ENCODE assay signal across 23 mouse cellular contexts in genomic region chr2:141229820-141230219, GRCm38 (mm10).
DNase-seq lines count a peak whose midpoint lies in the region; ATAC-seq lines count a peak whose summit lies in the region.
"Had no signal": no experiment of that assay in that cellular context is flagged by ENCODE, and none has a peak within 500 bp of the region (broad histone marks: within the 10 kb centered on the region; RNA-seq: fewer than 3 reads in every experiment).

No protein-coding gene starts in this region.

- H3K27ac ChIP-seq in heart, embryonic 13.5 days (replicated peaks) = 0 out of 2 replicates have a peak overlapping the region, but pooled peaks have one; percentile 24
- no peak overlapping the region for H3K27ac ChIP-seq in heart, embryonic 12.5 days (ENCODE audit: poor library complexity, severe bottlenecking)
- peak overlapping the region; percentile 48; the same call in 1 of the 2 replicates for H3K27ac ChIP-seq in embryonic facial prominence, embryonic 13.5 days
- H3K27ac ChIP-seq: hindbrain, embryonic 12.5 days; layer of hippocampus, adult 2 months; limb, embryonic 15.5 days; liver, embryonic 14.5 days; lung, embryonic 15.5 days had no signal

- DNase-seq in ovary, adult 18-20 months (ENCODE audit: low spot score) = peak; percentile 9
- DNase-seq in ovary, postnatal 14 days (ENCODE audit: low spot score) = no peak
- no peak for DNase-seq in frontal cortex, postnatal 14 days (ENCODE audit: low spot score in 2 of 2)
- DNase-seq: adrenal gland, adult 2 months; cerebellum, adult 2 months; forebrain, postnatal 0 days; gastrocnemius, postnatal 25 days; heart, adult 18-20 months; kidney, adult 11 months; kidney, postnatal 14 days; layer of hippocampus, postnatal 36 days; lung, postnatal 36 days; right cerebral cortex, postnatal 14 days had no signal

- no peak for ATAC-seq in heart, embryonic 13.5 days (ENCODE audit: extremely low read depth, insufficient number of reproducible peaks, low FRiP score, low TSS enrichment)
- ATAC-seq in heart, embryonic 12.5 days (ENCODE audit: insufficient number of reproducible peaks, low FRiP score) = no peak
- 0 out of 2 replicates have a peak, but pooled peaks have one; percentile 34 for ATAC-seq in embryonic facial prominence, embryonic 13.5 days (ENCODE audit: insufficient number of reproducible peaks, insufficient read depth, low FRiP score, low TSS enrichment, low read depth)
- no peak for ATAC-seq in megakaryocyte progenitor cell, adult 5-6 weeks (replicated peaks; ENCODE audit: poor library complexity)
- ATAC-seq: forebrain, postnatal 0 days; Patski had no signal

- no peaks in the 10 kb centered on the region for H3K9me3 ChIP-seq in heart, embryonic 13.5 days
- no peaks in the 10 kb centered on the region for H3K9me3 ChIP-seq in heart, embryonic 12.5 days (replicated peaks)
- H3K9me3 ChIP-seq in embryonic facial prominence, embryonic 13.5 days = no peaks in the 10 kb centered on the region
- H3K9me3 ChIP-seq: hindbrain, embryonic 12.5 days; limb, embryonic 15.5 days; lung, embryonic 15.5 days had no signal

- H3K4me1 ChIP-seq in heart, embryonic 13.5 days = peaks cover 18% of the 10 kb centered on the region
- peaks cover 7% of the 10 kb centered on the region for H3K4me1 ChIP-seq in heart, embryonic 12.5 days (replicated peaks)
- peaks cover 36% of the 10 kb centered on the region for H3K4me1 ChIP-seq in embryonic facial prominence, embryonic 13.5 days
- H3K4me1 ChIP-seq: lung, embryonic 15.5 days had no signal

- H3K4me2 ChIP-seq in heart, embryonic 13.5 days = no peak overlapping the region
- no peak overlapping the region for H3K4me2 ChIP-seq in heart, embryonic 12.5 days
- H3K4me2 ChIP-seq in embryonic facial prominence, embryonic 13.5 days = peak overlapping the region; percentile 18
- H3K4me2 ChIP-seq: hindbrain, embryonic 12.5 days; limb, embryonic 15.5 days; lung, embryonic 15.5 days had no signal

- H3K36me3 ChIP-seq in heart, embryonic 13.5 days = no peaks in the 10 kb centered on the region
- no peaks in the 10 kb centered on the region for H3K36me3 ChIP-seq in heart, embryonic 12.5 days
- no peaks in the 10 kb centered on the region for H3K36me3 ChIP-seq in embryonic facial prominence, embryonic 13.5 days
- H3K36me3 ChIP-seq: hindbrain, embryonic 12.5 days; limb, embryonic 15.5 days; lung, embryonic 15.5 days had no signal

- 0 out of 2 replicates have a peak, but pooled peaks cover 5% of the 10 kb centered on the region for H3K27me3 ChIP-seq in heart, embryonic 13.5 days (replicated peaks)
- no peaks in the 10 kb centered on the region for H3K27me3 ChIP-seq in heart, embryonic 12.5 days (replicated peaks)
- no peaks in the 10 kb centered on the region for H3K27me3 ChIP-seq in embryonic facial prominence, embryonic 13.5 days
- H3K27me3 ChIP-seq: hindbrain, embryonic 12.5 days; limb, embryonic 15.5 days; lung, embryonic 15.5 days; Patski had no signal

- no peak overlapping the region for H3K4me3 ChIP-seq in heart, embryonic 13.5 days
- H3K4me3 ChIP-seq in heart, embryonic 12.5 days = no peak overlapping the region
- H3K4me3 ChIP-seq in embryonic facial prominence, embryonic 13.5 days = no peak overlapping the region
- H3K4me3 ChIP-seq: hindbrain, embryonic 12.5 days; layer of hippocampus, adult 2 months; limb, embryonic 15.5 days; lung, embryonic 15.5 days had no signal

- no peak overlapping the region for H3K9ac ChIP-seq in heart, embryonic 13.5 days
- no peak overlapping the region for H3K9ac ChIP-seq in heart, embryonic 12.5 days
- no peak overlapping the region for H3K9ac ChIP-seq in embryonic facial prominence, embryonic 13.5 days
- H3K9ac ChIP-seq: forebrain, postnatal 0 days; hindbrain, embryonic 12.5 days; limb, embryonic 15.5 days; liver, embryonic 14.5 days; lung, embryonic 15.5 days had no signal

- WGBS in heart, embryonic 13.5 days = 65% methylated on average over 6 of the region's 6 CpGs
- WGBS in heart, embryonic 12.5 days = 57% methylated on average over 6 of the region's 6 CpGs
- WGBS in embryonic facial prominence, embryonic 13.5 days = 21% methylated on average over 6 of the region's 6 CpGs
